ENCODE assay signal across 14 mouse cellular contexts in the genomic region with DNA sequence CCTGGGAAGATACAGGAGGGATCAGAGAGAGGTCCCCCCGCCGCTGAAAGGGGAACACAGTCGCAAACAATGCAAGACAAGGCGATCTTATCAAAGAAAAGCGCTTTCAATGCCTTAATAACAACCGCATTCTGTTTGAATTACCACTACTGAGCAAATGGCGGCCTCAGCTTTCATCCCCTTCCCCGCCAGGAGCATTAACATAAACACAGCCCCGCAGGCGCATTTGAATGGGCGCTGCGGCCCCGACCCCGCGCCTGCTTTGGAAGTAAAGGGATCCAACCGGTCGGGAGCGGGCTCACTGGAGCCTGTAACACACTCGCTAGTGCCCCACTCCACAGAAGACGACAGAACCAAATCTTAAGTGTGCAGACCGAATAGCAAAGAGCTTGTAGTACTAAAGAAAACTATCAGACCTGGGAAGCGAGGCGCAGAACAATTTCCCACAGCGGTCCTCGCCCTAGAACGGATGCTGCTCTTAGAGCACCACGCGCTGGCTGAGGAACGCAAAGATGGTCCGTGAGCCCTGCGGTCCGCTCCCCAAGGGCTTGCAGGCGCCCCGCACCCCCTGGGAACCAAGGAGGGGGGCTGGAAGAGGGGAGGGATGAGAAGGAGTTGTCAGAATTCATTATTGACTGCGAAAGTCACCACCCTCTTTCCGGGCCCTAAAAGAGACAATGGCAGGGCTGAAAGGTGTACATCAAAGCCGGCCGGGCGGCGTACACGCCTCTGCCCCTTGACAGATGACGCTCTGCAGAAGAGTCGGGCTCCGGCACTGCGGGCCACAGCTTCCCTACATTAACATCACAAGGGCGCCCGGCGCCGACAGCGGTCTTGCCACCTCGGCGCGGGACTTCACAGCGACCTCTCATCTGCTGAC. TPM values are rescaled to one million over a fixed set of nuclear protein-coding genes. Genes with fewer than 3 reads are reported as not detected.
DNase-seq lines count a peak whose midpoint lies in the region; ATAC-seq and TF ChIP-seq lines count a peak whose summit lies in the region.
"Had no signal": no experiment of that assay in that cellular context is flagged by ENCODE, and none has a peak within 500 bp of the region (broad histone marks: within the 10 kb centered on the region; RNA-seq: fewer than 3 reads in every experiment).

No protein-coding gene starts in this region.

- H3K36me3 ChIP-seq in heart, embryonic 10.5 days, result no peaks in the 10 kb centered on the region
- H3K36me3 ChIP-seq in E14TG2a.4 (ENCODE audit: insufficient read depth, low read length), result no peaks in the 10 kb centered on the region
- no peaks in the 10 kb centered on the region for H3K36me3 ChIP-seq in embryonic facial prominence, embryonic 12.5 days
- no peaks in the 10 kb centered on the region for H3K36me3 ChIP-seq in liver, postnatal 0 days (replicated peaks; ENCODE audit: insufficient read depth, low read length)
- H3K36me3 ChIP-seq in thymus, adult 2 months (ENCODE audit: control insufficient read depth, insufficient read depth, low read length), result no peaks in the 10 kb centered on the region

- H3K9me3 ChIP-seq in heart, embryonic 10.5 days, result no peaks in the 10 kb centered on the region
- no peaks in the 10 kb centered on the region for H3K9me3 ChIP-seq in E14TG2a.4 (ENCODE audit: low read length)
- H3K9me3 ChIP-seq in embryonic facial prominence, embryonic 12.5 days, result no peaks in the 10 kb centered on the region
- no peaks in the 10 kb centered on the region for H3K9me3 ChIP-seq in liver, postnatal 0 days (ENCODE audit: low read length)

- peaks cover 100% of the 10 kb centered on the region for H3K27me3 ChIP-seq in heart, embryonic 10.5 days (ENCODE audit: insufficient read depth, poor library complexity, severe bottlenecking)
- peaks cover 100% of the 10 kb centered on the region for H3K27me3 ChIP-seq in E14TG2a.4 (ENCODE audit: insufficient read depth, low read length)
- peaks cover 98% of the 10 kb centered on the region for H3K27me3 ChIP-seq in embryonic facial prominence, embryonic 12.5 days
- H3K27me3 ChIP-seq in liver, postnatal 0 days (ENCODE audit: insufficient read depth, low read length), result peaks cover 99% of the 10 kb centered on the region
- H3K27me3 ChIP-seq in thymus, adult 2 months (ENCODE audit: control insufficient read depth, insufficient read depth, low read length), result peaks cover 47% of the 10 kb centered on the region

- H3K4me3 ChIP-seq in heart, embryonic 10.5 days, result 0 out of 2 replicates have a peak overlapping the region, but pooled peaks have one; percentile 10
- H3K4me3 ChIP-seq in E14TG2a.4 (replicated peaks; ENCODE audit: low read length), result peak overlapping the region; percentile 71
- H3K4me3 ChIP-seq in embryonic facial prominence, embryonic 12.5 days, result no peak overlapping the region
- no peak overlapping the region for H3K4me3 ChIP-seq in liver, postnatal 0 days (ENCODE audit: low read depth, low read length)
- no peak overlapping the region for H3K4me3 ChIP-seq in thymus, adult 2 months (ENCODE audit: control insufficient read depth, insufficient read depth, low read length)

- TF ChIP-seq POLR2A in thymus, adult 2 months (IDR thresholded peaks at IDR 0.05; ENCODE audit: control insufficient read depth, extremely low read depth, insufficient read depth, low read length, poor library complexity), result no peak

- H3K9ac ChIP-seq in embryonic facial prominence, embryonic 12.5 days, result no peak overlapping the region
- H3K9ac ChIP-seq in liver, postnatal 0 days (replicated peaks), result no peak overlapping the region

- under 1% methylated on average over 54 of the region's 54 CpGs for WGBS in heart, embryonic 10.5 days
- under 1% methylated on average over 54 of the region's 54 CpGs for WGBS in embryonic facial prominence, embryonic 12.5 days
- WGBS in liver, postnatal 0 days (ENCODE audit: insufficient replicate concordance), result 2% methylated on average over 54 of the region's 54 CpGs
- WGBS in thymus, adult 2 months, result 5% methylated on average over 54 of the region's 54 CpGs

- H3K4me1 ChIP-seq in heart, embryonic 10.5 days, result peaks cover 42% of the 10 kb centered on the region
- H3K4me1 ChIP-seq in E14TG2a.4 (replicated peaks; ENCODE audit: low read depth, low read length), result peaks cover 64% of the 10 kb centered on the region
- H3K4me1 ChIP-seq in embryonic facial prominence, embryonic 12.5 days, result peaks cover 10% of the 10 kb centered on the region; the same call in 1 of the 2 replicates
- H3K4me1 ChIP-seq in liver, postnatal 0 days (ENCODE audit: insufficient read depth), result peaks cover 17% of the 10 kb centered on the region
- no peaks in the 10 kb centered on the region for H3K4me1 ChIP-seq in thymus, adult 2 months (replicated peaks; ENCODE audit: control insufficient read depth, insufficient read depth, low read length)

- no peak for DNase-seq in heart, embryonic 10.5 days (ENCODE audit: low spot score)
- DNase-seq in heart, adult 11 months, result no peak
- peak; percentile 12 for DNase-seq in liver, postnatal 0 days
- DNase-seq in thymus, adult 2 months, result no peak
- DNase-seq in left cerebral cortex, adult 8-10 months (ENCODE audit: low spot score in 2 of 2), result no peak
- no peak for DNase-seq in layer of hippocampus, adult 8-10 months (ENCODE audit: low spot score in 2 of 2)
- DNase-seq: cerebellum, postnatal 14 days; lung, postnatal 10 days had no signal

- no peak for ATAC-seq in embryonic facial prominence, embryonic 12.5 days (ENCODE audit: insufficient number of reproducible peaks, insufficient read depth, low FRiP score, low TSS enrichment)
- no peak for ATAC-seq in liver, postnatal 0 days

- H3K27ac ChIP-seq in heart, embryonic 10.5 days, result no peak overlapping the region
- H3K27ac ChIP-seq in embryonic facial prominence, embryonic 12.5 days, result no peak overlapping the region
- H3K27ac ChIP-seq in liver, postnatal 0 days (ENCODE audit: low read depth), result no peak overlapping the region
- no peak overlapping the region for H3K27ac ChIP-seq in thymus, adult 2 months (ENCODE audit: control insufficient read depth, insufficient read depth, low read length)

- no peak for TF ChIP-seq CTCF in E14TG2a.4 (conservative IDR thresholded peaks at IDR 0.05; ENCODE audit: low read length)
- no peak for TF ChIP-seq CTCF in liver, postnatal 0 days (IDR thresholded peaks at IDR 0.05; ENCODE audit: low read depth)
- no peak for TF ChIP-seq CTCF in thymus, adult 2 months (IDR thresholded peaks at IDR 0.05; ENCODE audit: borderline replicate concordance, control insufficient read depth, extremely low read depth, insufficient read depth, low read length, poor library complexity)

- no peak for TF ChIP-seq EP300 in liver, postnatal 0 days (IDR thresholded peaks at IDR 0.05; ENCODE audit: low read depth)

- H3K4me2 ChIP-seq in embryonic facial prominence, embryonic 12.5 days (replicated peaks), result 0 out of 2 replicates have a peak overlapping the region, but pooled peaks have one; percentile 1
- no peak overlapping the region for H3K4me2 ChIP-seq in liver, postnatal 0 days (ENCODE audit: low read depth, low read length)

RNA-seq across cellular contexts. Expression of a gene that starts 2.6 kb away (rescaled TPM):
- not detected in 2 replicates for polyA plus RNA-seq in heart, embryonic 10.5 days (2016; fragmentation: Nextera tagmentation; extraction: Ambion mirVana)
- not detected in 2 replicates for polyA plus RNA-seq in embryonic facial prominence, embryonic 12.5 days (2016; fragmentation: Nextera tagmentation; extraction: Ambion mirVana)
- not detected in 2 replicates for polyA plus RNA-seq in liver, postnatal 0 days (2015; fragmentation: Nextera tagmentation; extraction: Ambion mirVana)
- polyA plus RNA-seq in thymus, adult 2 months (2012; rRNA removed), result 0.32 TPM in 2 replicates
- total RNA-seq in left cerebral cortex, adult 8-10 months (2022), result not detected
- total RNA-seq in layer of hippocampus, adult 8-10 months (2022), result not detected
- total RNA-seq: left cerebral cortex, postnatal 14 days had no signal
- polyA plus RNA-seq: forebrain, embryonic 11.5 days; neural tube, embryonic 14.5 days had no signal

RNA-seq across cellular contexts. Expression of a gene that starts 17.7 kb away (rescaled TPM):
- polyA plus RNA-seq in heart, embryonic 10.5 days (2016; fragmentation: Nextera tagmentation; extraction: Ambion mirVana), result not detected in 2 replicates
- polyA plus RNA-seq in embryonic facial prominence, embryonic 12.5 days (2016; fragmentation: Nextera tagmentation; extraction: Ambion mirVana), result not detected in 2 replicates
- polyA plus RNA-seq in liver, postnatal 0 days (2015; fragmentation: Nextera tagmentation; extraction: Ambion mirVana), result 35.9 and 38.6 TPM in 2 replicates
- polyA plus RNA-seq in thymus, adult 2 months (2012; rRNA removed), result 0.15 and 0.87 TPM in 2 replicates
- not detected for total RNA-seq in left cerebral cortex, adult 8-10 months (2022)
- total RNA-seq in layer of hippocampus, adult 8-10 months (2022), result not detected
- total RNA-seq: left cerebral cortex, postnatal 14 days had no signal
- polyA plus RNA-seq: forebrain, embryonic 11.5 days; gonadal fat pad, adult 2 months; neural tube, embryonic 14.5 days had no signal

RNA-seq across cellular contexts. Expression of a gene that starts 34.8 kb away (rescaled TPM):
- 0.44 TPM in 1 of 2 replicates, not detected in the other for polyA plus RNA-seq in heart, embryonic 10.5 days (2016; fragmentation: Nextera tagmentation; extraction: Ambion mirVana)
- not detected in 2 replicates for polyA plus RNA-seq in embryonic facial prominence, embryonic 12.5 days (2016; fragmentation: Nextera tagmentation; extraction: Ambion mirVana)
- not detected in 2 replicates for polyA plus RNA-seq in liver, postnatal 0 days (2015; fragmentation: Nextera tagmentation; extraction: Ambion mirVana)
- polyA plus RNA-seq in thymus, adult 2 months (2012; rRNA removed), result 0.06 TPM in 1 of 2 replicates, not detected in the other
- not detected for total RNA-seq in left cerebral cortex, adult 8-10 months (2022)
- not detected for total RNA-seq in layer of hippocampus, adult 8-10 months (2022)
- total RNA-seq: left cerebral cortex, postnatal 14 days had no signal
- polyA plus RNA-seq: forebrain, embryonic 11.5 days; gonadal fat pad, adult 2 months; neural tube, embryonic 14.5 days had no signal

Comparison
In these comparisons a context has a peak if more than half of its experiments do, and no peak if none do; other contexts are left out.
1. H3K4me3 ChIP-seq: peak in heart, embryonic 10.5 days (single experiment) and E14TG2a.4 (single experiment); none in embryonic facial prominence, embryonic 12.5 days (single experiment), liver, postnatal 0 days (single experiment) and thymus, adult 2 months (single experiment).
2. RNA of a gene that starts 17.7 kb away (polyA plus RNA-seq): 35.9 to 38.6 TPM in liver, postnatal 0 days; 0.15 to 0.87 TPM in thymus, adult 2 months, not detected in heart, embryonic 10.5 days and not detected in embryonic facial prominence, embryonic 12.5 days; every median in the first group is over 10 times any median in the second.